Comparison of ENCODE assay signal across 8 mouse cellular contexts in the genomic region with DNA sequence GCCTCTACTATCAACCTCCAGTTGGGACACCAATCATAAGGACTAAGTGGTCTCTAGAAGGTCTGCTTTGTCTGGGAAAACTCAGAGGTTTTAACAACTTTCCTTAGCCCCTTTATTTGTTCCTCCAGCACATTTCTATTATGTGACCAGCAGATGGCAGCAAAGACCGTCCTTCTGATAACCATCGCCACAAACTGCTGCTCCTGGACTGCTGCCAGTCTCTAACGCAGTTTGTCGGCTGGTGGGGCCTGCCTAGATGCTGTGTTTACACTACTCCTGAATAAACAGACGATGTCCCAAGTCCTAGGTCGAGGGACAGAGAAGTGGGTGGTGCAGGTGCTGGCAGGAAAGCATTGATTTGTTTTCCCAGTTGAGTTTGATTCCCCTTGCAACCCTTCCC. TPM values are rescaled to one million over a fixed set of nuclear protein-coding genes. Genes with fewer than 3 reads are reported as not detected.
DNase-seq lines count a peak whose midpoint lies in the region; ATAC-seq lines count a peak whose summit lies in the region.

No protein-coding gene starts in this region.

- 1% methylated on average over 6 of the region's 6 CpGs for WGBS in heart, embryonic 11.5 days (ENCODE audit: insufficient replicate concordance)
- WGBS in embryonic facial prominence, embryonic 10.5 days: 1% methylated on average over 6 of the region's 6 CpGs
- 0% methylated on average over 6 of the region's 6 CpGs for WGBS in hindbrain, embryonic 11.5 days

- H3K9ac ChIP-seq in heart, embryonic 11.5 days (ENCODE audit: low read depth, low read length): no peak overlapping the region
- no peak overlapping the region for H3K9ac ChIP-seq in hindbrain, embryonic 11.5 days (ENCODE audit: low read depth, low read length)

- DNase-seq in heart, adult 8-10 months (ENCODE audit: low spot score): peak; percentile 22
- DNase-seq in adrenal gland, adult 8-10 months: peak; percentile 14
- peak; percentile 73 for DNase-seq in embryonic facial prominence, embryonic 10.5 days (ENCODE audit: low spot score)
- peak; percentile 82 for DNase-seq in hindbrain, embryonic 11.5 days (ENCODE audit: low spot score)
- DNase-seq in layer of hippocampus, postnatal 36 days: peak; percentile 46 to 60
- DNase-seq in spleen, adult 18-20 months: peak; percentile 19 to 48

- H3K4me3 ChIP-seq in heart, embryonic 11.5 days (ENCODE audit: low read depth, low read length): no peak overlapping the region
- no peak overlapping the region for H3K4me3 ChIP-seq in embryonic facial prominence, embryonic 10.5 days
- H3K4me3 ChIP-seq in hindbrain, embryonic 11.5 days (ENCODE audit: low read depth, low read length): no peak overlapping the region

- peaks cover 5% of the 10 kb centered on the region; the same call in 1 of the 2 replicates for H3K4me1 ChIP-seq in heart, embryonic 11.5 days (ENCODE audit: control insufficient read depth, insufficient read depth, low read length)
- peaks cover 6% of the 10 kb centered on the region for H3K4me1 ChIP-seq in embryonic facial prominence, embryonic 10.5 days
- no peaks in the 10 kb centered on the region for H3K4me1 ChIP-seq in hindbrain, embryonic 11.5 days (replicated peaks; ENCODE audit: control insufficient read depth, insufficient read depth, low read length)

- H3K36me3 ChIP-seq in heart, embryonic 11.5 days (ENCODE audit: control insufficient read depth, insufficient read depth, low read length): no peaks in the 10 kb centered on the region
- no peaks in the 10 kb centered on the region for H3K36me3 ChIP-seq in embryonic facial prominence, embryonic 10.5 days (replicated peaks)
- no peaks in the 10 kb centered on the region for H3K36me3 ChIP-seq in hindbrain, embryonic 11.5 days (ENCODE audit: control insufficient read depth, insufficient read depth, low read length)

- no peaks in the 10 kb centered on the region for H3K9me3 ChIP-seq in heart, embryonic 11.5 days (replicated peaks; ENCODE audit: control insufficient read depth, low read length)
- H3K9me3 ChIP-seq in embryonic facial prominence, embryonic 10.5 days: no peaks in the 10 kb centered on the region
- no peaks in the 10 kb centered on the region for H3K9me3 ChIP-seq in hindbrain, embryonic 11.5 days (ENCODE audit: control insufficient read depth, low read length)

- H3K27me3 ChIP-seq in heart, embryonic 11.5 days (ENCODE audit: control insufficient read depth, insufficient read depth, low read length): peaks cover 23% of the 10 kb centered on the region; the same call in 1 of the 2 replicates
- peaks cover 39% of the 10 kb centered on the region for H3K27me3 ChIP-seq in embryonic facial prominence, embryonic 10.5 days (replicated peaks; ENCODE audit: low read depth, poor library complexity, severe bottlenecking)
- no peaks in the 10 kb centered on the region for H3K27me3 ChIP-seq in hindbrain, embryonic 11.5 days (ENCODE audit: control insufficient read depth, insufficient read depth, low read length)

- no peak overlapping the region for H3K27ac ChIP-seq in heart, embryonic 11.5 days (ENCODE audit: low read depth, low read length)
- no peak overlapping the region for H3K27ac ChIP-seq in embryonic facial prominence, embryonic 10.5 days (replicated peaks)
- no peak overlapping the region for H3K27ac ChIP-seq in hindbrain, embryonic 11.5 days (ENCODE audit: low read depth, low read length)

- ATAC-seq in heart, embryonic 11.5 days (replicated peaks; ENCODE audit: insufficient number of reproducible peaks, low FRiP score, low TSS enrichment): no peak
- peak; percentile 43; the same call in 1 of the 2 replicates for ATAC-seq in hindbrain, embryonic 11.5 days (ENCODE audit: low FRiP score)
- ATAC-seq in megakaryocyte progenitor cell, adult 5-6 weeks (replicated peaks; ENCODE audit: poor library complexity): peak; percentile 80

- H3K4me2 ChIP-seq in heart, embryonic 11.5 days: no peak overlapping the region
- no peak overlapping the region for H3K4me2 ChIP-seq in hindbrain, embryonic 11.5 days (replicated peaks; ENCODE audit: low read depth, low read length)

RNA-seq across cellular contexts. Expression of gene Tmem114, which starts 18.2 kb away (rescaled TPM):
- total RNA-seq in heart, adult 8-10 months (2022): not detected
- not detected in 2 replicates for polyA plus RNA-seq in heart, embryonic 11.5 days (2014; fragmentation: Nextera tagmentation; extraction: Ambion mirVana)
- total RNA-seq in adrenal gland, adult 8-10 months (2022): not detected
- polyA plus RNA-seq in embryonic facial prominence, embryonic 10.5 days (2016; fragmentation: Nextera tagmentation; extraction: Ambion mirVana): 0.21 TPM in 1 of 2 replicates, not detected in the other
- 0.12 TPM in 1 of 2 replicates, not detected in the other for polyA plus RNA-seq in hindbrain, embryonic 11.5 days (2014; fragmentation: Nextera tagmentation; extraction: Ambion mirVana)
- 1 to 10 TPM; 5.7 to 8.4 TPM for total RNA-seq in layer of hippocampus, postnatal 36 days (2021)
- 0.62 TPM in 1 of 2 replicates, not detected in the other for total RNA-seq in megakaryocyte progenitor cell, adult 5-6 weeks (2015)
- not detected in 2 replicates for total RNA-seq in megakaryocyte progenitor cell, adult 5-6 weeks (2017)

Comparison
In these comparisons a context has a peak if more than half of its experiments do, and no peak if none do; other contexts are left out.
1. DNase-seq: peak in every context shown above with its lines; median percentile 82 in hindbrain, embryonic 11.5 days; 73 in embryonic facial prominence, embryonic 10.5 days; 53 in layer of hippocampus, postnatal 36 days; 34 in spleen, adult 18-20 months; 22 in heart, adult 8-10 months; 14 in adrenal gland, adult 8-10 months.
2. RNA of gene Tmem114, which starts 18.2 kb away (total RNA-seq): 5.7 to 8.4 TPM in layer of hippocampus, postnatal 36 days; 0.62 TPM in megakaryocyte progenitor cell, adult 5-6 weeks, not detected in heart, adult 8-10 months and not detected in adrenal gland, adult 8-10 months; every median in the first group is over 4 times any median in the second.